Mouse (Mus musculus) heart, embryonic 10.5 days (tissue): Measurements from ENCODE around the gene Vav2. TPM values are rescaled to one million over a fixed set of nuclear protein-coding genes. Genes with fewer than 3 reads are reported as not detected.

Experiments
- DNase-seq: peaks from one replicate; pipeline ENCODE4 v3.0.0-alpha.2; 2017; ENCODE audit warnings: low spot score
- H3K27ac ChIP-seq: fragments of 300-500 bp; sonication (generic); 2 replicates; pipeline ENCODE4 v1.5.1; 2016; ENCODE audit warnings: mild to moderate bottlenecking
- H3K27me3 ChIP-seq: fragments of 300-500 bp; sonication (generic); 2 replicates; pipeline ENCODE4 v1.6.1; 2016; ENCODE audit warnings: mild to moderate bottlenecking; ENCODE audit not compliant: poor library complexity, insufficient read depth, severe bottlenecking
- H3K36me3 ChIP-seq: fragments of 300-500 bp; sonication (generic); 2 replicates; pipeline ENCODE4 v1.6.1; 2016; ENCODE audit warnings: mild to moderate bottlenecking, moderate library complexity
- H3K4me1 ChIP-seq: fragments of 300-500 bp; sonication (generic); 2 replicates; pipeline ENCODE4 v1.6.1; 2016; ENCODE audit warnings: mild to moderate bottlenecking
- H3K4me3 ChIP-seq: fragments of 300-500 bp; sonication (generic); 2 replicates; pipeline ENCODE4 v1.5.1; 2016; ENCODE audit warnings: mild to moderate bottlenecking, moderate library complexity
- H3K9me3 ChIP-seq: fragments of 300-500 bp; sonication (generic); 2 replicates; pipeline ENCODE4 v1.6.1; 2016; ENCODE audit warnings: mild to moderate bottlenecking, moderate library complexity
- WGBS: fragments of 180-500 bp; shearing (Covaris S2); methylation state at CpG from one replicate; pipeline ENCODE4 v1.1.7; 2016; 5-methylcytosine and 5-hydroxymethylcytosine counted together
- polyA plus RNA-seq: library from polyadenylated mRNA; unstranded; fragments of >200 nt; fragmentation: Nextera tagmentation; extraction: Ambion mirVana; gene quantifications from 2 replicates; pipeline ENCODE4 v1.2.1, GENCODE M21; 2016

Vav2 gene
- polyA plus RNA-seq, 1 experiment from 2014 or later, result 8.1 TPM

- DNase-seq, result no peak
- no peaks in the 10 kb centered on the region for H3K27me3 ChIP-seq
- H3K27ac ChIP-seq, result no peak overlapping the region; the same call in 1 of the 2 replicates
- peaks cover 56% of the 10 kb centered on the region for H3K4me1 ChIP-seq
- H3K4me3 ChIP-seq, result no peak overlapping the region
- 6% methylated on average over 1 of the region's 1 CpGs for WGBS
- no peaks in the 10 kb centered on the region for H3K9me3 ChIP-seq
- no peaks in the 10 kb centered on the region; the same call in 1 of the 2 replicates for H3K36me3 ChIP-seq
Observed at GRCm38 (mm10) chr2:27318197-27318596, 108.6 kb downstream of the Vav2 start.

DNA sequence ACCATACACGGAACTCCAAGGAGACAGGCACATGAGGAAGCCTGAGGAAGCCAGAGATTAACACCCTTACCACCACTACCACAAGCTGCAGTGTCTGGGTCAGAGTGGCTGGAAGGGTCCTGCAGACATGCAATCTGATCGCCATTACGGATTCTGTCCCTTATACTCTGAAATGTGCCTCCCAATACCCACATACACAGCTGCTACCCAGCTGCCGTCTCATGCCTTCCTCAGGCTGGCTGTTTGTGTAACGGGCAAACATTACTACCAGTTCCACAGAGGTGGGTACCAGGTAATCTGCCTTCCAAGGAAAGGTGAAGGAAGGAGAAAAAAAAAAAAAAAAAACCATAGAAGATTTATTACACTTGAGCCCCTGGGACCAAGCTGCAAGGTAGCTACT is 110.7 kb downstream of the Vav2 start:
- no peaks in the 10 kb centered on the region for H3K9me3 ChIP-seq
- WGBS, result 79% methylated on average over 5 of the region's 5 CpGs
- H3K27ac ChIP-seq, result no peak overlapping the region
- peaks cover 54% of the 10 kb centered on the region for H3K4me1 ChIP-seq
- no peaks in the 10 kb centered on the region; the same call in 1 of the 2 replicates for H3K36me3 ChIP-seq
- no peaks in the 10 kb centered on the region for H3K27me3 ChIP-seq
- no peak for DNase-seq
- no peak overlapping the region for H3K4me3 ChIP-seq

DNA sequence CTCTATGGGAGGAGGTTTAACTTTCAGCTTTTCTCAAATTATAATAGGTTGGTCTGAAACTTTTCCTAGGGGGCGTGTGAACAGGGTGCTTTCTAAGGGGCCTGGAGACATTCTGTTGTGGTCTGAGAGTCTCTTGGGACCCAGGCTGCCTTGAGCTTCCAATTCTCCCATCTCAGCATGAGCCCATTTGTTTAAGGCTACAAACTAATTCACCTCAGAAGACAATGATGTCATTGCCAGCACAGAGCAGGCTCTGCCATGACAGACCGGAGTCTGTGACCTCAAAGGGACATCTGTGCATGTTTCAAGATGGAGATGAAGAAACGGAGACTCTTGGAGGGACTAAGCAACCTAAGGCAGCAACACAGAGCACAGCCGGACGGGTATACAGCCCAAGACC is 112.6 kb downstream of the Vav2 start:
- H3K27ac ChIP-seq, result no peak overlapping the region
- no peak for DNase-seq
- H3K4me1 ChIP-seq, result peaks cover 47% of the 10 kb centered on the region
- no peak overlapping the region for H3K4me3 ChIP-seq
- 89% methylated on average over 5 of the region's 5 CpGs for WGBS
- no peaks in the 10 kb centered on the region for H3K36me3 ChIP-seq
- H3K9me3 ChIP-seq, result no peaks in the 10 kb centered on the region
- no peaks in the 10 kb centered on the region for H3K27me3 ChIP-seq

GRCm38 (mm10) chr2:27312500-27312899 is 114.3 kb downstream of the Vav2 start:
- DNase-seq, result no peak
- no peak overlapping the region for H3K27ac ChIP-seq
- H3K36me3 ChIP-seq, result peaks cover 3% of the 10 kb centered on the region; the same call in 1 of the 2 replicates
- 71% methylated on average over 3 of the region's 3 CpGs for WGBS
- no peaks in the 10 kb centered on the region for H3K27me3 ChIP-seq
- no peak overlapping the region for H3K4me3 ChIP-seq
- H3K4me1 ChIP-seq, result peaks cover 31% of the 10 kb centered on the region
- no peaks in the 10 kb centered on the region for H3K9me3 ChIP-seq

- no peak for DNase-seq
- no peak overlapping the region for H3K4me3 ChIP-seq
- H3K4me1 ChIP-seq, result peaks cover 25% of the 10 kb centered on the region
- no peak overlapping the region for H3K27ac ChIP-seq
- no peaks in the 10 kb centered on the region for H3K9me3 ChIP-seq
- no peaks in the 10 kb centered on the region for H3K27me3 ChIP-seq
- 83% methylated on average over 3 of the region's 3 CpGs for WGBS
- peaks cover 3% of the 10 kb centered on the region; the same call in 1 of the 2 replicates for H3K36me3 ChIP-seq
Observed at GRCm38 (mm10) chr2:27311606-27312005, 115.2 kb downstream of the Vav2 start.

- Histone ChIP-seq H3K4me1 (peaks cover 25% of the 10 kb centered on the region), H3K27me3 (no peaks in the 10 kb centered on the region), H3K36me3 (peaks cover 3% of the 10 kb centered on the region; the same call in 1 of the 2 replicates), H3K4me3 (no peak overlapping the region), H3K27ac (no peak overlapping the region), H3K9me3 (no peaks in the 10 kb centered on the region)
- no peak for DNase-seq
- 87% methylated on average over 5 of the region's 5 CpGs for WGBS
Observed at GRCm38 (mm10) chr2:27310908-27311307, 115.9 kb downstream of the Vav2 start.

GRCm38 (mm10) chr2:27310221-27310620 is 116.6 kb downstream of the Vav2 start:
- Histone ChIP-seq H3K36me3 (peaks cover 3% of the 10 kb centered on the region; the same call in 1 of the 2 replicates), H3K9me3 (no peaks in the 10 kb centered on the region), H3K4me3 (no peak overlapping the region), H3K27me3 (no peaks in the 10 kb centered on the region), H3K27ac (no peak overlapping the region), H3K4me1 (peaks cover 21% of the 10 kb centered on the region)
- 78% methylated on average over 5 of the region's 5 CpGs for WGBS
- DNase-seq, result no peak

DNA sequence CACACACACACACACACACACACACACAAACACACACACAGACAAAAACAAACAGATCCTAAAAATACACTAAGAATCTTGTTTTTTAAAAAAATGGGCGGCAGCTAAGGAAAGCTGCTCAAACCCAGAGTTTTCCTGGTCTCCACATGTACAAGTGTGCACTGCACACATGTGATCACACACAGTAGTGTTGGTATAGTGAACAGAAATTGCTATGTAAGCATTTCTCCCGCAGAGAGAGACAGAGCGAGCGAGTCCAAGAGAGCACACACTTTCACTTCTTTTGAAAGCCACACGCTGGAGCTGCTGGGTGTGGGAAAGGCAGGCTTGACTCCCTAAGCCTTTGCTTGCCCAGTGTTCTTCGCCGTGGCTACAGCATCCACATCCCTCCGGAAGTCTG is 120.2 kb downstream of the Vav2 start:
- H3K27me3 ChIP-seq, result no peaks in the 10 kb centered on the region

DNA sequence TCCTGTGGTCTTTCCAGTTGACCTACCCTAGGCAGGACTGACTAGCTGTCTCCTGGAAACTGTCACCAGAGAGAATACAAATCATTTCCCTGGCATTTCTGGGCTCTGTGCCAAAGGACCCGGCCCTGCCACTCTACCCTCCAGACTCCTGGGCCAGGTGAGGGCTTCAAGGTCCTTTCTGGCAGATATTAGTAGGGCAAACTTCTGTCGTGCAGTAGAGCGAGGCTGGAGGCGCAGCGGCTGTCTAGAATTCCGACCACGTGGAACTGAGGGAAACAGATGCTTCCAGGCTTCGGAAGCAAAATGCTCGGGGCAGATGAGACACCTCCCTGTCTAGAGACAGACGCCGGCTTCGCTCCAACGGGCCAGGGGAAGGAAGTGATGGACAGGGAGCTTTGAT is 122.1 kb downstream of the Vav2 start:
- DNase-seq, result no peak
- Histone ChIP-seq H3K4me3 (no peak overlapping the region), H3K9me3 (no peaks in the 10 kb centered on the region), H3K36me3 (peaks cover 3% of the 10 kb centered on the region; the same call in 1 of the 2 replicates), H3K4me1 (peaks cover 11% of the 10 kb centered on the region), H3K27me3 (no peaks in the 10 kb centered on the region), H3K27ac (no peak overlapping the region)
- 80% methylated on average over 13 of the region's 13 CpGs for WGBS

More for the DNA sequence above, 120.2 kb downstream of the Vav2 start:
- Histone ChIP-seq H3K4me1 (peaks cover 13% of the 10 kb centered on the region), H3K9me3 (no peaks in the 10 kb centered on the region), H3K36me3 (peaks cover 3% of the 10 kb centered on the region; the same call in 1 of the 2 replicates), H3K4me3 (no peak overlapping the region), H3K27ac (no peak overlapping the region)
- DNase-seq, result no peak
- 90% methylated on average over 8 of the region's 8 CpGs for WGBS

DNA sequence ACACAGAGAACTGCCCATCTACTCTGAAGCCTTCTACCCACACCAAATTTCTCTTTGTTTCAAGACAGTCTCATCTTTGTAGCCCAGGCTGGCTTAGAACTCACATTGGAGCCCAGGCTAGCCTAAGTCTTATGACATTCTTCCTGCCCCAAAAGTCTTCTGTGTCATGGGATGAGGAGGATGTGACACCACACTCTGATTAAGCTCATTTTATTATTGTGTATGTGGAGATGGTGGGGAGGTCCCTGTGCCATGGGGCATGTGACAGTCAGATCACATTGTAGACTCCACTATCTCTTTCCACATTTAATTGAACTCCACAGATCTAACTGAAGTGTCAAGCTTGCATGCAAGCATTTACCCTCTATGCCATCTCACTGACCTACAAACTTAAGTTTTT is 122.8 kb downstream of the Vav2 start:
- DNase-seq, result no peak
- Histone ChIP-seq H3K9me3 (no peaks in the 10 kb centered on the region), H3K27ac (no peak overlapping the region), H3K36me3 (peaks cover 7% of the 10 kb centered on the region; the same call in 1 of the 2 replicates), H3K4me1 (peaks cover 11% of the 10 kb centered on the region), H3K27me3 (no peaks in the 10 kb centered on the region), H3K4me3 (no peak overlapping the region)

- no peaks in the 10 kb centered on the region for H3K27me3 ChIP-seq
- no peak overlapping the region for H3K27ac ChIP-seq
- WGBS, result 86% methylated on average over 12 of the region's 12 CpGs
- no peaks in the 10 kb centered on the region for H3K9me3 ChIP-seq
- H3K4me3 ChIP-seq, result no peak overlapping the region
- peaks cover 11% of the 10 kb centered on the region for H3K4me1 ChIP-seq
- peaks cover 18% of the 10 kb centered on the region; the same call in 1 of the 2 replicates for H3K36me3 ChIP-seq
- no peak for DNase-seq
Observed at GRCm38 (mm10) chr2:27301444-27302111, 125.3 kb downstream of the Vav2 start.

- Histone ChIP-seq H3K27ac (no peak overlapping the region), H3K27me3 (no peaks in the 10 kb centered on the region), H3K4me3 (no peak overlapping the region), H3K4me1 (peaks cover 11% of the 10 kb centered on the region), H3K9me3 (no peaks in the 10 kb centered on the region), H3K36me3 (peaks cover 18% of the 10 kb centered on the region; the same call in 1 of the 2 replicates)
- WGBS, result 71% methylated on average over 13 of the region's 13 CpGs
- DNase-seq, result no peak
Observed at GRCm38 (mm10) chr2:27300725-27301443, 125.9 kb downstream of the Vav2 start.

- WGBS, result 78% methylated on average over 9 of the region's 9 CpGs
- DNase-seq, result no peak
- no peak overlapping the region for H3K27ac ChIP-seq
- H3K27me3 ChIP-seq, result no peaks in the 10 kb centered on the region
- H3K36me3 ChIP-seq, result peaks cover 41% of the 10 kb centered on the region; the same call in 1 of the 2 replicates
- H3K4me3 ChIP-seq, result no peak overlapping the region
- 0 out of 2 replicates have a peak, but pooled peaks cover 2% of the 10 kb centered on the region for H3K4me1 ChIP-seq
- no peaks in the 10 kb centered on the region for H3K9me3 ChIP-seq
Observed at GRCm38 (mm10) chr2:27296656-27297406, 130.0 kb downstream of the Vav2 start.
